Mouse (Mus musculus) cerebellum, adult 2 months (tissue): Measurements from ENCODE around the gene Olfr51. TPM values are rescaled to one million over a fixed set of nuclear protein-coding genes. Genes with fewer than 3 reads are reported as not detected.
A peak's percentile ranks its signal among the peaks of the same experiment; 100 is the strongest.

ENCODE experiments used
- DNase-seq, 2 experiments: peaks; one replicate each; pipeline ENCODE4 v3.0.0; 2021
- H3K27ac ChIP-seq: fragments of 200-500 bp; 2 replicates; pipeline ENCODE4 v1.5.1; 2012; ENCODE audit warnings: low read length, control low read depth, inconsistent platforms; ENCODE audit not compliant: insufficient read depth
- H3K27me3 ChIP-seq: fragments of 200-500 bp; 2 replicates; pipeline ENCODE4 v1.6.1; 2012; ENCODE audit warnings: inconsistent platforms, mild to moderate bottlenecking, low read length, moderate library complexity; ENCODE audit not compliant: control insufficient read depth, insufficient read depth
- H3K4me1 ChIP-seq: fragments of 200-500 bp; 2 replicates; pipeline ENCODE4 v1.6.1; 2011; ENCODE audit warnings: low read length; ENCODE audit not compliant: control insufficient read depth, insufficient read depth
- H3K4me3 ChIP-seq: fragments of 200-500 bp; replicated peaks from 2 replicates; pipeline ENCODE3; 2011; ENCODE audit warnings: mild to moderate bottlenecking, low read depth, low read length, control low read depth; ENCODE audit not compliant: insufficient read depth
- CTCF ChIP-seq: fragments of 200-500 bp; IDR thresholded peaks from 2 replicates; pipeline ENCODE4 v1.5.1; 2011; ENCODE audit warnings: low read depth, mild to moderate bottlenecking, control low read depth, low read length, moderate library complexity, borderline replicate concordance; ENCODE audit not compliant: insufficient read depth
- POLR2A ChIP-seq: fragments of 200-500 bp; IDR thresholded peaks from 2 replicates; pipeline ENCODE4 v1.6.1; 2011; ENCODE audit warnings: low read length, control low read depth, borderline replicate concordance; ENCODE audit not compliant: insufficient read depth
- WGBS: fragments of 180-500 bp; shearing (Covaris S2); methylation state at CpG from one replicate; pipeline ENCODE4 v1.1.7; 2018; 5-methylcytosine and 5-hydroxymethylcytosine counted together
- polyA plus RNA-seq: library from polyadenylated mRNA; depleted of rRNA; stranded (reverse); fragments of >200 nt; gene quantifications from 2 replicates; pipeline ENCODE4 v1.2.3, GENCODE M21; 2012; rRNA removed

The Olfr51 gene
- polyA plus RNA-seq, 1 experiment: not detected

DNA sequence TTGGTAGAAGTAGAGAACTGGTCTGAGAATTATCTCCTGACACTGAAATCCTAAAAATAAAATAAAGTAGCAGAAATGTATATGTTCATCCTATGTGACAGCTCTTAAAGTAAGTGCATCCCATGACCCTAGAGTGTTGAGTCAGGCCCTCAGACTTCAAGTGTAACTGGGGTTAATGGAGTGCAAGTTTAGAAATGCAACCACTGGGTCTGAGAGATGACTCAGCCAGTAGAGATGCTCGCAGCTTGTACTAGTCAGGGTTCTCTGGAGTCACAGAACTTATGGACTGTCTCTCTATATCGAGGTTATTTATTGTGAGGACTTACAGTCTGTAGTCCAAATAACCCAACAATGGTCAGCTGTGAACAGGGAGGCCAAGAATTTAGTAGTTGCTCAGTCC lies 48.3 kb downstream of the Olfr51 start:
- TF ChIP-seq CTCF: no peak
- no peak for TF ChIP-seq POLR2A
- Histone ChIP-seq H3K27ac (no peak overlapping the region), H3K4me3 (no peak overlapping the region), H3K4me1 (no peaks in the 10 kb centered on the region), H3K27me3 (no peaks in the 10 kb centered on the region)
- 63% methylated on average over 2 of the region's 2 CpGs for WGBS
- DNase-seq: no peak

DNA sequence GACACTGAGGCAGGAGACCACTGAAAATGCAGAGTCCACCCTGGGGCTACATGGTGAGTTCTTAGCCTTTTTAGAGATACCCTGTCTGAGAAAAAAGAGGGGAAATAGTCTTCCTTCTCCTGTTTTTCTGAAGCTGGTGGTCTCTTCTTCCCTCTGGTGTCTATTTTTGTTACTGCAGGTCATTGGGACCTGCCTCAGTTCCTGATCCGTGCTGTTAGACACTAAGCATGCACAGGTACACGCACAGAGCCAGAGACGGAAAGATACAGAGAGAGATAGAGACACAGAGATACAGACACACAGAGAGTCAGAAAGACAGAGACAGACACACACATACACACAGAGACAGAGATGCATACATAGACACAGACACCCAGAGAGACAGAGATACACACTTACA lies 49.8 kb downstream of the Olfr51 start:
- no peak overlapping the region for H3K4me3 ChIP-seq
- no peaks in the 10 kb centered on the region for H3K4me1 ChIP-seq
- H3K27ac ChIP-seq: no peak overlapping the region
- WGBS: 45% methylated on average over 3 of the region's 3 CpGs
- DNase-seq: no peak
- no peaks in the 10 kb centered on the region for H3K27me3 ChIP-seq
- TF ChIP-seq CTCF (no peak), POLR2A (no peak)

DNA sequence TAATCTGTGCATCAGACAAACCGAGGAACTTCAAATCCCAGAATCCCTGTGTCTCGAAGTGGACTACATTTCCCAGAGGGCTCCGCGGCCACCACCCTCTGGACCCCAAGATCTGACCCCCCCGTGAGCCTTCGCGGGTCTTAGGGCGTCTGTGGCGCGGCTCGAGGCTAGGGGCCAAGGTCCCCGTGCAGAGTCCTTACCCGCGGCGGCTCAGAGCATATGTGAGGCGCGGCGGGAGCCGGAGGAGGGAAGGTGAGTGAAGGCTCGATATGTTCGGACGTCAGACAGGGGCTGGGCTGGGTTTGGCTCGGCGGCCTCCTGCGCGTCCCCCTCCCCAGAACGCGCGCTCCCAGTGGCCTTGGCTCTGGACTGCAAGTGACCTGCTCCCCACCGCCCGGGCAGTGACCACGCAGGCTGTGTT lies 55.8 kb downstream of the Olfr51 start, which contains the start of gene Zfp354a:
TSS of gene Zfp354a (plus strand) at position 107 of the 421 bp plus-strand sequence.
- Histone ChIP-seq H3K27me3 (no peaks in the 10 kb centered on the region), H3K4me3 (peak within 1 kb of the TSS; percentile 60), H3K27ac (peak within 1 kb of the TSS; percentile 44), H3K4me1 (peaks cover 6% of the 10 kb centered on the region)
- peak; percentile 84 to 85 for DNase-seq
- WGBS: under 1% methylated on average over 32 of the region's 32 CpGs
- TF ChIP-seq POLR2A: peak; percentile 35; the same call in 1 of the 2 replicates
- no peak for TF ChIP-seq CTCF

Other genes starting within 250 kb of the Olfr51 start
- gene Zfp354c, start 175.9 kb upstream of the Olfr51 start, polyA plus RNA-seq: 18.1 and 18.5 TPM in 2 replicates
- 1.5 and 1.7 TPM in 2 replicates for gene Zfp879, start 162.0 kb upstream of the Olfr51 start, polyA plus RNA-seq
- gene Grm6, start 152.9 kb upstream of the Olfr51 start, polyA plus RNA-seq: not detected in 2 replicates
- 7.1 TPM in 2 replicates for gene Zfp454, start 115.9 kb upstream of the Olfr51 start, polyA plus RNA-seq
- 18.8 and 19.2 TPM in 2 replicates for gene Zfp2, start 87.4 kb upstream of the Olfr51 start, polyA plus RNA-seq
- 3.5 and 3.6 TPM in 2 replicates for gene Zfp354b, start 72.0 kb upstream of the Olfr51 start, polyA plus RNA-seq
- not detected in 2 replicates for gene 4933414I15Rik, start 59.8 kb upstream of the Olfr51 start, polyA plus RNA-seq
- not detected in 2 replicates for gene Prop1, start 49.8 kb upstream of the Olfr51 start, polyA plus RNA-seq
- gene Olfr1378, start 37.1 kb upstream of the Olfr51 start, polyA plus RNA-seq: not detected in 2 replicates
- gene Olfr1377, start 21.6 kb upstream of the Olfr51 start, polyA plus RNA-seq: not detected in 2 replicates
- not detected in 2 replicates for gene Olfr54, start 10.6 kb downstream of the Olfr51 start, polyA plus RNA-seq
- gene Olfr1375, start 44.5 kb downstream of the Olfr51 start, polyA plus RNA-seq: not detected in 2 replicates
- gene Zfp354a, start 55.7 kb downstream of the Olfr51 start, polyA plus RNA-seq: 10.6 and 11.1 TPM in 2 replicates
- gene Gm12569, start 216.9 kb downstream of the Olfr51 start, polyA plus RNA-seq: not detected in 2 replicates